Mouse (Mus musculus): ENCODE results near the gene Alpk1.

The Alpk1 gene

GRCm38 (mm10) chr3:127694802-127695771 is 85.2 kb downstream of the Alpk1 start:
- DNase-seq (ENCODE audit: low read depth, low spot score): no peak

GRCm38 (mm10) chr3:127691230-127691629 is 89.1 kb downstream of the Alpk1 start:
- no peak for DNase-seq (ENCODE audit: low read depth, low spot score)

GRCm38 (mm10) chr3:127679703-127680102 is 100.6 kb downstream of the Alpk1 start:
- no peak for DNase-seq (ENCODE audit: low read depth, low spot score)

GRCm38 (mm10) chr3:127661646-127662531 is 118.4 kb downstream of the Alpk1 start:
- no peak for DNase-seq (ENCODE audit: low read depth, low spot score)

GRCm38 (mm10) chr3:127660712-127661111 is 119.6 kb downstream of the Alpk1 start:
- no peak for DNase-seq (ENCODE audit: low read depth, low spot score)

GRCm38 (mm10) chr3:127651742-127652653 is 128.3 kb downstream of the Alpk1 start:
- no peak for DNase-seq (ENCODE audit: low read depth, low spot score)

- DNase-seq (ENCODE audit: low read depth, low spot score): no peak
Measured at GRCm38 (mm10) chr3:127646156-127646825, 134.0 kb downstream of the Alpk1 start.

- no peak for DNase-seq (ENCODE audit: low read depth, low spot score)
Measured at GRCm38 (mm10) chr3:127642211-127642610, 138.1 kb downstream of the Alpk1 start.

- DNase-seq (ENCODE audit: low read depth, low spot score): no peak
Measured at GRCm38 (mm10) chr3:127640762-127641700, 139.3 kb downstream of the Alpk1 start.

- peak; percentile 66 for DNase-seq (ENCODE audit: low read depth, low spot score)
Measured at GRCm38 (mm10) chr3:127639875-127640761, 140.2 kb downstream of the Alpk1 start.

- no peak for DNase-seq (ENCODE audit: low read depth, low spot score)
Measured at GRCm38 (mm10) chr3:127634984-127635349, 145.4 kb downstream of the Alpk1 start.

GRCm38 (mm10) chr3:127634101-127634983 is 146.0 kb downstream of the Alpk1 start:
- peak; percentile 78 for DNase-seq (ENCODE audit: low read depth, low spot score)

GRCm38 (mm10) chr3:127633080-127634032 is 147.0 kb downstream of the Alpk1 start, which contains the start of gene Neurog2:
TSS of gene Neurog2 (plus strand) at chr3:127633135.
- no peak for DNase-seq (ENCODE audit: low read depth, low spot score)

GRCm38 (mm10) chr3:127632531-127632930 is 147.8 kb downstream of the Alpk1 start:
- no peak for DNase-seq (ENCODE audit: low read depth, low spot score)

GRCm38 (mm10) chr3:127631582-127631981 is 148.7 kb downstream of the Alpk1 start:
- DNase-seq (ENCODE audit: low read depth, low spot score): no peak

GRCm38 (mm10) chr3:127630735-127631372 is 149.5 kb downstream of the Alpk1 start:
- DNase-seq (ENCODE audit: low read depth, low spot score): no peak

Data from forelimb bud, embryonic 11.5 days (tissue).